Mouse (Mus musculus) G1E (cell line): ENCODE measurements at regions not wholly inside any gene's neighbourhood (a gene's known extent, or its start where the extent isn't known, plus 50 kb on each side); places are given as distances from the start of the nearest gene placed in this dataset.

Experiments used
- ATAC-seq: 2 replicates; pipeline ENCODE4 v1.8.0; 2016; ENCODE audit warnings: mild to moderate bottlenecking; ENCODE audit not compliant: insufficient number of reproducible peaks, poor library complexity, low FRiP score, severe bottlenecking; ENCODE audit errors: extremely low read depth
- DNase-seq: peaks from one replicate; pipeline ENCODE4 v3.0.0; 2012; ENCODE audit warnings: low spot score
- H3K27me3 ChIP-seq: 2 replicates; pipeline ENCODE4 v1.6.1; 2012; ENCODE audit warnings: mild to moderate bottlenecking, low read length, inconsistent platforms; ENCODE audit not compliant: insufficient read depth
- H3K36me3 ChIP-seq: replicated peaks from 2 replicates; pipeline ENCODE3; 2012; ENCODE audit warnings: mild to moderate bottlenecking, inconsistent platforms
- H3K4me1 ChIP-seq: 2 replicates; pipeline ENCODE4 v1.6.1; 2012; ENCODE audit warnings: low read depth, low read length, inconsistent platforms, mixed read lengths; ENCODE audit not compliant: insufficient read depth
- H3K4me3 ChIP-seq: 2 replicates; pipeline ENCODE4 v1.5.1; 2012; ENCODE audit warnings: low read depth, mild to moderate bottlenecking, inconsistent platforms, low read length, moderate library complexity, mixed read lengths
- H3K9me3 ChIP-seq: replicated peaks from 2 replicates; pipeline ENCODE4 v1.6.1; 2012; ENCODE audit warnings: inconsistent platforms
- CTCF ChIP-seq: IDR thresholded peaks from 2 replicates; pipeline ENCODE4 v1.5.1; 2012; ENCODE audit warnings: low read depth, low read length, inconsistent platforms, mixed read lengths
- GATA1 ChIP-seq: IDR thresholded peaks from 2 replicates; pipeline ENCODE4 v1.6.1; 2012; ENCODE audit warnings: borderline replicate concordance, low read length, inconsistent platforms, mixed read lengths
- GATA2 ChIP-seq: IDR thresholded peaks from 2 replicates; pipeline ENCODE4 v1.6.1; 2012; ENCODE audit warnings: low read depth, low read length, inconsistent platforms, borderline replicate concordance
- POLR2AphosphoS5 ChIP-seq: IDR thresholded peaks from 2 replicates; pipeline ENCODE4 v1.6.1; 2012; ENCODE audit warnings: low read depth, low read length, inconsistent platforms; ENCODE audit not compliant: insufficient replicate concordance
- TAL1 ChIP-seq: conservative IDR thresholded peaks from 2 replicates; pipeline ENCODE4 v1.6.1; 2012; ENCODE audit warnings: low read depth, low read length, inconsistent platforms, mixed read lengths

DNA sequence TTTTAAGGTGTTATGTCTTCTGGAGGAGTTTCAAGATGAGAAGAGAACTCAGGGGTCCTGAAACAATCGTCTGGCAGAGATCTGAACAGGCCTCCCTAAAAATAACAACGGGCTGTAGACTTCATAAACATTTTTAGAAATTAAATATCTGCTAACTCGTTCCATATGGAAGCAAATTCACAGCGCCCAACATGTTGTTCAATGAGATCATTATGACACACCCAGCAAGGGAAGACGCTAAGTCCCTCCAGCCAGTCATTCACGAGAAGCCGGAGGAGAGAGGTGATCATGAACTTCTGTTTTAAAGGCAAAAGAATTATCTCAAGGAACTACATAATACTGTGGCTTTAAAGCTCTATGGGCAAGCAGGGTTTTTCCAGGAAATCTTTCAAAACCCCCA is 334.8 kb downstream of the Efna5 start:
- DNase-seq: no peak
- ATAC-seq: no peak
- no peak overlapping the region for H3K4me3 ChIP-seq
- TF ChIP-seq TAL1 (no peak), GATA2 (no peak), POLR2AphosphoS5 (no peak), CTCF (no peak)
- H3K36me3 ChIP-seq: no peaks in the 10 kb centered on the region
- no peaks in the 10 kb centered on the region for H3K4me1 ChIP-seq
- H3K27me3 ChIP-seq: no peaks in the 10 kb centered on the region
- peaks cover 6% of the 10 kb centered on the region for H3K9me3 ChIP-seq

DNA sequence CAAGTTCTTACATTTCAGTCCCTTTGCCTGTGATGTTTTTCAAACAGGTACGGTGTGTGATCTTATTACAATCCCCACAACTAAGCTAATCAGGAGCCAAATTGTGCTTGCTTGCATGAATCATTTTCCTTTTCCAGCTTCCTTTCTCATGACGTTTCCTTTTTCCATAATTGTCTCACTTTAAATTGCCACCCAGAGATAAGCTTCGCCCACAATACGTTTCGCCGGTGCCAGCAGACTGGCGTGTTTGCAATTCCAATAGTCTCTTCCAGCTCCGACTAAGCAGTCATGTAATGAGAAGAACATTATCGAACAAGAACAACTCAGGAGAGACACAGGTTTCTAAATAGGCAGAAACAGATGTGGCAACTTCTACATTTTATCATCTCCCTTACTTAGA is 335.8 kb downstream of the Efna5 start:
- H3K4me1 ChIP-seq: no peaks in the 10 kb centered on the region
- ATAC-seq: no peak
- TF ChIP-seq TAL1: no peak
- no peak for TF ChIP-seq GATA2
- no peak for TF ChIP-seq CTCF
- TF ChIP-seq GATA1: no peak
- no peak for TF ChIP-seq POLR2AphosphoS5
- no peaks in the 10 kb centered on the region for H3K36me3 ChIP-seq
- H3K9me3 ChIP-seq: peaks cover 6% of the 10 kb centered on the region
- H3K4me3 ChIP-seq: no peak overlapping the region
- DNase-seq: no peak
- H3K27me3 ChIP-seq: no peaks in the 10 kb centered on the region

DNA sequence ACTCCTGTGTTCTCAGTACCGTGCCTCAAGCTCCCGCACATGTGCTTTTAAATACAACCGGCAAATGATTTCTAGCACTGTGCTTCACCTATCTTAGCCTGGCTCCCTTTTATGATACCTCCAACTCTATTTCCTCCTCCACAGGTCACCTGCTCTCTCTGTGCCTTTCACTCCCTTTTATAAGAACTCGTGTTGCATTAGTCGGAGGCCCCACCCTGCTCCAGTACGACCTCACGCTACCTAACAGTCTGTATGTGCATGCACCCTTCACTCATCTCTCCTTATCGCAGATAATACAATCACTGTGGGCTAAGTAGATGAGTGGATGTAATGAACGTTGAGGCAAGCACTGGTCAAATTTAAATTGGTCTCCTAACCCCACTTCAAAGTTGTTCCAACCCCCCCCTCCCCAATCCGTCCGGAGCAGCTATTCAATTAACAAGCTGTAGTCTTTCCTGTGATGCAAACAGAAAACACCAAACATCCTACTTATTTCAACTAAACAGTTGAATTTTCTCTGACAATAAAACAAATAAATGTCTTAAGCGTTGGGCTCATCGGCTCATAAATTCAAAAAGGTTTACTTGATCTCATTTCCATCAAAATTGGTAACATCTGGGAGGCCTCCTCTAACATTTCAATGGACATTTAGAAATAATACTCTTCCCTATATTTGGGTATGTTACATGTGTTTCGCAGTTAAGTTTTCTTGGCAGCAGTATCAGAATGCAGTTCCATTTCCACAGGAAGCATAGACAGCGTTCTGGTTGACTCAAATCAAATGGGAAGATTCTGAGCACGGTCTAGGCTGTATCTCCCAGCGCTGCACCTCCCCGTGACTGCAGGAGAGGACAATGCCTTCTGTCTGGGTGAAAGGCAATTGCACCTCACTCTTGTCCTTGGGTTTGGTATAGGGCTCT is 337.8 kb downstream of the Efna5 start:
- no peak for DNase-seq
- no peak for TF ChIP-seq GATA2
- TF ChIP-seq CTCF: no peak
- no peak for TF ChIP-seq POLR2AphosphoS5
- TF ChIP-seq GATA1: no peak
- TF ChIP-seq TAL1: no peak
- Histone ChIP-seq H3K36me3 (no peaks in the 10 kb centered on the region), H3K4me1 (no peaks in the 10 kb centered on the region), H3K4me3 (no peak overlapping the region), H3K9me3 (peaks cover 6% of the 10 kb centered on the region), H3K27me3 (no peaks in the 10 kb centered on the region)
- ATAC-seq: no peak

DNA sequence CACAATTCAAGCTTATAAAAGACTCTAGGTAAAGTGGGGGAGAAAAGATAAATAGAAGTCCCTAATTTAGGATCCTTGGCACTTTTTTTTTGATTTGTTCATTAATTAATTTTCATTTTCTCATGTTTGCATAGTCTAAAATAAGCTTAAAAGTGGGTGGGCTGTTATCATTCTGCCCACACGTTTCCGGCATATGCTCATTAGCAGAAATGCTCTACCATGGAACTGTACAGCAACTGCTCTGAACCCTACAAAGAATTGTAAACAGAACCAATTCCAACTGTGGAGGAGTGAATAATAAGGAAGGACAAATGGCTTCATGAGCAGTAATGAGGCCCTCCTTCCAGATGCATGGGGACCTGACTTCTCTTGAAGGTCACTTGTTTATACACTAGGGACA is 351.2 kb downstream of the Efna5 start:
- peaks cover 4% of the 10 kb centered on the region; the same call in 1 of the 2 replicates for H3K9me3 ChIP-seq
- no peaks in the 10 kb centered on the region for H3K4me1 ChIP-seq
- no peaks in the 10 kb centered on the region for H3K36me3 ChIP-seq
- no peak for ATAC-seq
- H3K27me3 ChIP-seq: no peaks in the 10 kb centered on the region
- no peak overlapping the region for H3K4me3 ChIP-seq
- no peak for DNase-seq
- TF ChIP-seq POLR2AphosphoS5 (no peak), CTCF (no peak), TAL1 (no peak), GATA1 (no peak), GATA2 (no peak)

DNA sequence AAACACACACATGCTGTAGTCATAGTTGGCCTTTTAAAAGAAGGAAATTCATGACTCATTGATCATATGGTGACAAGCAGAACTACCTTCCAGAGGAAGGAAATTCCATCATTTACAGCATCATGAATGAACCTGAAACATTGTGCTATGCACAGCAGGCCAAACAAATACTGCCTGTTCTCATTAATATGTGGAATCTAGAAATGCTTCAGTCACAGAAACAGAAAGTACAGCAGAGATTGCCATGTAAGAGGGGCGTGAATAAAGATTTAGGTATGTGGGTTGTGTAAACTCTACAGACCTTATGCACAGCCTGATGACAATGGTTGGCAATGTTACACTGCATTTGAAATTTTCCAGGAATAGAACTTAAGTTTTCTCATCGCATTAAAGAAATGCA is 353.6 kb downstream of the Efna5 start:
- no peak for DNase-seq
- no peak for TF ChIP-seq CTCF
- no peak for TF ChIP-seq POLR2AphosphoS5
- no peak for TF ChIP-seq GATA1
- TF ChIP-seq TAL1: no peak
- no peak for TF ChIP-seq GATA2
- Histone ChIP-seq H3K27me3 (no peaks in the 10 kb centered on the region), H3K4me1 (no peaks in the 10 kb centered on the region), H3K36me3 (no peaks in the 10 kb centered on the region), H3K4me3 (no peak overlapping the region), H3K9me3 (peaks cover 4% of the 10 kb centered on the region; the same call in 1 of the 2 replicates)
- no peak for ATAC-seq

DNA sequence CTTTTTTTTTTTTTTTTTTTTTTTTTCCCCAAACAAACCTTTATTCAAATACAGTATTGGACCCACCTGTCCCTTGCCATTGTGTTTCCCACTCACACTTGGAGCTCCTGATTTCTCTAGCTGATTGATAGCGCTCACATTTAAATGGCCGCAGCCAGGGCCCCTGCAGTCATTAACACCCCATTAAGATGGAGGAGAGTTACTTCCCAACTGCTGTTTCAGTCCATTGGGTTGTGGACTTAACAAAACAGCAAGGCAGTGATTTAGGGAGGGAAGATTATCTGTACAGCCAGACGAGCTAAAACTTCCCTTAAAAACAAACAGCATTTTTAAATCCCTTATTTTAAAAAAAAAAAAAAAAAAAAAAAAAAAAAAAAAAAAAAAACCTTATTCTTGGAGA is 367.5 kb downstream of the Efna5 start:
- TF ChIP-seq GATA2 (no peak), GATA1 (no peak), CTCF (no peak), TAL1 (no peak), POLR2AphosphoS5 (no peak)
- no peak for ATAC-seq
- H3K36me3 ChIP-seq: no peaks in the 10 kb centered on the region

More for the DNA sequence above, 367.5 kb downstream of the Efna5 start:
- no peak for DNase-seq
- Histone ChIP-seq H3K4me1 (no peaks in the 10 kb centered on the region), H3K4me3 (no peak overlapping the region), H3K9me3 (peaks cover 16% of the 10 kb centered on the region), H3K27me3 (no peaks in the 10 kb centered on the region)
